Mouse (Mus musculus) WW6 (cell line): Measurements from ENCODE around the gene Ptprt.

Experiments used
- DNase-seq: peaks from one replicate; pipeline ENCODE4 v3.0.0-alpha.2; 2013; ENCODE audit warnings: low read depth, low spot score

Gene Ptprt

GRCm38 (mm10) chr2:162660941-162661386, at the start of gene Ptprt:
TSS of gene Ptprt (minus strand) at chr2:162661147.
- DNase-seq = no peak

GRCm38 (mm10) chr2:162710443-162710842, 49.5 kb upstream of the Ptprt start:
- DNase-seq = no peak

- DNase-seq = no peak
These were observed 38.7 kb upstream of the Ptprt start for GRCm38 (mm10) chr2:162699691-162700090.

GRCm38 (mm10) chr2:162699036-162699435, 38.1 kb upstream of the Ptprt start:
- DNase-seq = no peak

GRCm38 (mm10) chr2:162698068-162698467, 37.1 kb upstream of the Ptprt start:
- DNase-seq = no peak

GRCm38 (mm10) chr2:162697151-162697550, 36.2 kb upstream of the Ptprt start:
- DNase-seq = no peak

- no peak for DNase-seq
These were observed 31.2 kb upstream of the Ptprt start for GRCm38 (mm10) chr2:162692143-162692542.

- no peak for DNase-seq
These were observed 21.7 kb upstream of the Ptprt start for GRCm38 (mm10) chr2:162682674-162683073.

- no peak for DNase-seq
These were observed 1.6 kb upstream of the Ptprt start for GRCm38 (mm10) chr2:162662431-162662970.

GRCm38 (mm10) chr2:162661733-162662132, 786 bp upstream of the Ptprt start:
- no peak for DNase-seq

GRCm38 (mm10) chr2:162660231-162660940, 561 bp downstream of the Ptprt start:
- DNase-seq = no peak

- DNase-seq = peak; percentile 56
These were observed 1.9 kb downstream of the Ptprt start for GRCm38 (mm10) chr2:162658997-162659396.

GRCm38 (mm10) chr2:162657541-162657940, 3.4 kb downstream of the Ptprt start:
- no peak for DNase-seq

GRCm38 (mm10) chr2:162654416-162654815, 6.5 kb downstream of the Ptprt start:
- no peak for DNase-seq

GRCm38 (mm10) chr2:162638676-162639075, 22.3 kb downstream of the Ptprt start:
- no peak for DNase-seq

GRCm38 (mm10) chr2:162637537-162637936, 23.4 kb downstream of the Ptprt start:
- no peak for DNase-seq

- no peak for DNase-seq
These were observed 24.4 kb downstream of the Ptprt start for GRCm38 (mm10) chr2:162636387-162637009.

- no peak for DNase-seq
These were observed 26.0 kb downstream of the Ptprt start for GRCm38 (mm10) chr2:162634901-162635300.

- DNase-seq = no peak
These were observed 34.9 kb downstream of the Ptprt start for GRCm38 (mm10) chr2:162626076-162626475.

- DNase-seq = no peak
These were observed 36.2 kb downstream of the Ptprt start for GRCm38 (mm10) chr2:162624707-162625106.

- DNase-seq = no peak
These were observed 46.7 kb downstream of the Ptprt start for GRCm38 (mm10) chr2:162614256-162614655.

GRCm38 (mm10) chr2:162613480-162613879, 47.5 kb downstream of the Ptprt start:
- DNase-seq = no peak

- no peak for DNase-seq
These were observed 58.2 kb downstream of the Ptprt start for GRCm38 (mm10) chr2:162602721-162603120.
